Mouse (Mus musculus) myocyte (in vitro differentiated cells): ENCODE data around the gene Ndufaf3. TPM values are rescaled to one million over a fixed set of nuclear protein-coding genes. Genes with fewer than 3 reads are reported as not detected.
"Not testable (repeated sequence)": the region's sequence is repeated elsewhere in the genome, so short reads cannot be mapped to it uniquely, and the experiment has no call there.

Experiments used
- H3K27me3 ChIP-seq: one replicate; pipeline ENCODE4 v1.6.1; 2011; ENCODE audit not compliant: control insufficient read depth, insufficient read depth, insufficient read length
- H3K36me3 ChIP-seq: one replicate; pipeline ENCODE4 v1.6.1; 2011; ENCODE audit not compliant: control insufficient read depth, insufficient read depth
- H3K4me2 ChIP-seq: one replicate; pipeline ENCODE4 v1.6.1; 2011; ENCODE audit warnings: low read depth, control low read depth
- H3K4me3 ChIP-seq: one replicate; pipeline ENCODE4 v1.5.1; 2011; ENCODE audit warnings: mild to moderate bottlenecking, control low read depth, moderate library complexity
- H3K79me2 ChIP-seq: one replicate; pipeline ENCODE4 v1.6.1; 2011; ENCODE audit not compliant: control insufficient read depth, insufficient read depth
- H3ac ChIP-seq: one replicate; pipeline ENCODE4 v1.6.1; 2011; ENCODE audit not compliant: control insufficient read depth, insufficient read length
- CEBPB ChIP-seq: IDR thresholded peaks from 2 replicates; pipeline ENCODE4 v1.6.1; 2011; ENCODE audit warnings: mild to moderate bottlenecking, moderate library complexity; ENCODE audit not compliant: poor library complexity, insufficient read depth, severe bottlenecking
- E2F4 ChIP-seq: IDR thresholded peaks from one replicate; pipeline ENCODE4 v1.6.1; 2011; ENCODE audit warnings: mild to moderate bottlenecking, control low read depth, moderate library complexity; ENCODE audit not compliant: insufficient read depth
- MAX ChIP-seq: IDR thresholded peaks from one replicate; pipeline ENCODE4 v1.6.1; 2011; ENCODE audit warnings: low read depth, mild to moderate bottlenecking, control low read depth
- MYOD1 ChIP-seq, 3 experiments: IDR thresholded peaks; one replicate each; pipeline ENCODE4 v1.6.1; 2011; ENCODE audit warnings: control low read depth in 2 of 3, low read depth in 2 of 3, mild to moderate bottlenecking in 2 of 3, moderate library complexity in 1 of 3; ENCODE audit not compliant: insufficient read length in 2 of 3, control insufficient read depth in 1 of 3
- MYOG ChIP-seq, 3 experiments: IDR thresholded peaks; one replicate each; pipeline ENCODE4 v1.6.1; 2011; ENCODE audit warnings: control low read depth in 2 of 3, low read depth in 2 of 3, mild to moderate bottlenecking in 2 of 3; ENCODE audit not compliant: insufficient read length in 2 of 3, control insufficient read depth in 1 of 3, insufficient read depth in 1 of 3
- POLR2A ChIP-seq: IDR thresholded peaks from one replicate; pipeline ENCODE4 v1.6.1; 2011; ENCODE audit warnings: low read depth, mild to moderate bottlenecking, control low read depth, moderate library complexity; ENCODE audit not compliant: insufficient read length
- POLR2AphosphoS2 ChIP-seq: IDR thresholded peaks from one replicate; pipeline ENCODE4 v1.6.1; 2011; ENCODE audit warnings: low read depth, control low read depth; ENCODE audit not compliant: insufficient read length
- REST ChIP-seq: IDR thresholded peaks from one replicate; pipeline ENCODE4 v1.6.1; 2011; ENCODE audit warnings: mild to moderate bottlenecking, control low read depth, moderate library complexity; ENCODE audit not compliant: insufficient read depth, insufficient read length
- SRF ChIP-seq: IDR thresholded peaks from one replicate; pipeline ENCODE4 v1.6.1; 2011; ENCODE audit warnings: low read depth; ENCODE audit not compliant: control insufficient read depth, insufficient read length
- TCF12 ChIP-seq: IDR thresholded peaks from one replicate; pipeline ENCODE4 v1.6.1; 2011; ENCODE audit warnings: mild to moderate bottlenecking, control low read depth; ENCODE audit not compliant: poor library complexity, insufficient read depth, severe bottlenecking
- TCF3 ChIP-seq: IDR thresholded peaks from one replicate; pipeline ENCODE4 v1.6.1; 2011; ENCODE audit warnings: low read depth, control low read depth; ENCODE audit not compliant: insufficient read length
- USF1 ChIP-seq: IDR thresholded peaks from one replicate; pipeline ENCODE4 v1.6.1; 2011; ENCODE audit warnings: low read depth, mild to moderate bottlenecking, control low read depth, moderate library complexity
- polyA plus RNA-seq: library from polyadenylated mRNA; unstranded; fragments of >200 nt; fragmentation: generic; extraction: Trizol; gene quantifications from one replicate; pipeline ENCODE4 v1.2.1, GENCODE M21; 2012; ENCODE audit warnings: missing spikeins

The Ndufaf3 gene
- polyA plus RNA-seq = 25.8 TPM

GRCm38 (mm10) chr9:108566815-108567776 lies at the start of gene Ndufaf3:
TSS of gene Ndufaf3 (minus strand) at chr9:108567434.
- H3K4me3 ChIP-seq = peak within 1 kb of the TSS; percentile 82
- H3K4me2 ChIP-seq = peak within 1 kb of the TSS; percentile 99
- H3ac ChIP-seq = peak within 1 kb of the TSS; percentile 55
- peaks cover 3% of the 10 kb centered on the region for H3K79me2 ChIP-seq
- TF ChIP-seq SRF = peak; percentile 40
- no peak for TF ChIP-seq TCF12
- TF ChIP-seq MYOD1 (IDR thresholded peaks at IDR 0.05; ENCODE audit: control insufficient read depth in 1 of 3, insufficient read length in 2 of 3, low read depth in 2 of 3) = peak in 2 of 3 experiments; percentile 87 to 95
- TF ChIP-seq POLR2A = peak; percentile 99
- peak; percentile 95 for TF ChIP-seq POLR2AphosphoS2
- TF ChIP-seq REST = peak; percentile 13
- TF ChIP-seq MYOG (IDR thresholded peaks at IDR 0.05; ENCODE audit: control insufficient read depth in 1 of 3, insufficient read depth in 1 of 3, insufficient read length in 2 of 3, low read depth in 2 of 3) = peak; percentile 58 to 95 (median 95)
- no peak for TF ChIP-seq E2F4
- no peak for TF ChIP-seq USF1
- TF ChIP-seq TCF3 = peak; percentile 6
- peaks cover 19% of the 10 kb centered on the region for H3K36me3 ChIP-seq
- no peaks in the 10 kb centered on the region for H3K27me3 ChIP-seq

GRCm38 (mm10) chr9:108611488-108611887 lies 44.3 kb upstream of the Ndufaf3 start:
- H3ac ChIP-seq = no peak overlapping the region
- TF ChIP-seq MAX (no peak), TCF3 (no peak), POLR2AphosphoS2 (no peak), USF1 (no peak), TCF12 (no peak), E2F4 (no peak), REST (no peak), MYOG (IDR thresholded peaks at IDR 0.05; ENCODE audit: control insufficient read depth in 1 of 3, insufficient read depth in 1 of 3, insufficient read length in 2 of 3, low read depth in 2 of 3) (no peak), SRF (no peak)
- no peaks in the 10 kb centered on the region for H3K79me2 ChIP-seq
- peaks cover 83% of the 10 kb centered on the region for H3K36me3 ChIP-seq
- no peak overlapping the region for H3K4me2 ChIP-seq
- H3K4me3 ChIP-seq = no peak overlapping the region
- no peaks in the 10 kb centered on the region for H3K27me3 ChIP-seq

GRCm38 (mm10) chr9:108608889-108609288 lies 41.7 kb upstream of the Ndufaf3 start:
- Histone ChIP-seq H3K27me3 (no peaks in the 10 kb centered on the region), H3K4me2 (no peak overlapping the region), H3K36me3 (peaks cover 84% of the 10 kb centered on the region), H3K79me2 (no peaks in the 10 kb centered on the region), H3ac (no peak overlapping the region), H3K4me3 (no peak overlapping the region)
- TF ChIP-seq MYOD1 (IDR thresholded peaks at IDR 0.05; ENCODE audit: control insufficient read depth in 1 of 3, insufficient read length in 2 of 3, low read depth in 2 of 3) = no peak
- TF ChIP-seq TCF3 = no peak
- no peak for TF ChIP-seq MAX

GRCm38 (mm10) chr9:108607929-108608328 lies 40.7 kb upstream of the Ndufaf3 start:
- H3K79me2 ChIP-seq, H3K4me3 ChIP-seq, H3ac ChIP-seq: not testable (repeated sequence)

GRCm38 (mm10) chr9:108601986-108602385 lies 34.8 kb upstream of the Ndufaf3 start:
- no peak for TF ChIP-seq MAX
- no peak for TF ChIP-seq POLR2A
- TF ChIP-seq SRF = no peak
- TF ChIP-seq MYOD1 (IDR thresholded peaks at IDR 0.05; ENCODE audit: control insufficient read depth in 1 of 3, insufficient read length in 2 of 3, low read depth in 2 of 3) = no peak
- no peak for TF ChIP-seq CEBPB
- no peaks in the 10 kb centered on the region for H3K79me2 ChIP-seq
- peaks cover 40% of the 10 kb centered on the region for H3K36me3 ChIP-seq
- no peaks in the 10 kb centered on the region for H3K27me3 ChIP-seq
- H3K4me3 ChIP-seq = no peak overlapping the region
- no peak overlapping the region for H3K4me2 ChIP-seq
- no peak overlapping the region for H3ac ChIP-seq

More at GRCm38 (mm10) chr9:108607929-108608328, 40.7 kb upstream of the Ndufaf3 start:
- not testable (repeated sequence) for H3K4me2 ChIP-seq, H3K27me3 ChIP-seq
- peaks cover 83% of the 10 kb centered on the region for H3K36me3 ChIP-seq
